Comparison of ENCODE assay signal across 18 mouse cellular contexts in genomic region chr1:58080446-58080845, GRCm38 (mm10). TPM values are rescaled to one million over a fixed set of nuclear protein-coding genes. Genes with fewer than 3 reads are reported as not detected.
A peak's percentile ranks its signal among the peaks of the same experiment; 100 is the strongest.
DNase-seq lines count a peak whose midpoint lies in the region; ATAC-seq and TF ChIP-seq lines count a peak whose summit lies in the region.
"Had no signal": no experiment of that assay in that cellular context is flagged by ENCODE, and none has a peak within 500 bp of the region (broad histone marks: within the 10 kb centered on the region; RNA-seq: fewer than 3 reads in every experiment).

No protein-coding gene starts in this region.

- no peak overlapping the region for H3K4me2 ChIP-seq in heart, embryonic 11.5 days
- no peak overlapping the region for H3K4me2 ChIP-seq in liver, embryonic 11.5 days

- no peak overlapping the region for H3K27ac ChIP-seq in heart, embryonic 11.5 days (ENCODE audit: low read depth, low read length)
- no peak overlapping the region for H3K27ac ChIP-seq in liver, adult 2 months (replicated peaks; ENCODE audit: insufficient read depth, low read depth, low read length)
- H3K27ac ChIP-seq in liver, embryonic 11.5 days (ENCODE audit: low read depth, low read length) = no peak overlapping the region

- ATAC-seq in heart, embryonic 11.5 days (replicated peaks; ENCODE audit: insufficient number of reproducible peaks, low FRiP score, low TSS enrichment) = no peak
- ATAC-seq in liver, embryonic 11.5 days (replicated peaks; ENCODE audit: low FRiP score) = no peak
- ATAC-seq: activated CD4-positive, CD25-positive, alpha-beta regulatory T cell, adult 4 months; CD4-positive, CD25-positive, alpha-beta regulatory T cell, adult 4 months; Patski had no signal

- H3K9ac ChIP-seq in heart, embryonic 11.5 days (ENCODE audit: low read depth, low read length) = no peak overlapping the region
- H3K9ac ChIP-seq in liver, adult 2 months (ENCODE audit: low read depth, low read length) = no peak overlapping the region
- no peak overlapping the region for H3K9ac ChIP-seq in liver, embryonic 11.5 days (ENCODE audit: low read depth, low read length)

- TF ChIP-seq POLR2A in liver, adult 2 months (IDR thresholded peaks at IDR 0.05; ENCODE audit: extremely low read depth, insufficient read depth, low read length) = no peak

- no peaks in the 10 kb centered on the region for H3K27me3 ChIP-seq in heart, embryonic 11.5 days (ENCODE audit: control insufficient read depth, insufficient read depth, low read length)
- no peaks in the 10 kb centered on the region for H3K27me3 ChIP-seq in liver, adult 2 months (ENCODE audit: control insufficient read depth, insufficient read depth, low read length)
- no peaks in the 10 kb centered on the region for H3K27me3 ChIP-seq in liver, embryonic 11.5 days (replicated peaks; ENCODE audit: control insufficient read depth, insufficient read depth, low read length)
- H3K27me3 ChIP-seq: CH12.LX, Patski had no signal

- no peaks in the 10 kb centered on the region for H3K79me2 ChIP-seq in liver, adult 2 months (ENCODE audit: control insufficient read depth, insufficient read depth, low read length)

- H3K36me3 ChIP-seq in heart, embryonic 11.5 days (ENCODE audit: control insufficient read depth, insufficient read depth, low read length) = no peaks in the 10 kb centered on the region
- peaks cover 55% of the 10 kb centered on the region for H3K36me3 ChIP-seq in liver, adult 2 months (ENCODE audit: control insufficient read depth, insufficient read depth, low read length)
- H3K36me3 ChIP-seq in liver, embryonic 11.5 days (ENCODE audit: control insufficient read depth, insufficient read depth, low read length) = no peaks in the 10 kb centered on the region
- H3K36me3 ChIP-seq: G1E had no signal

- no peak for TF ChIP-seq CTCF in liver, adult 2 months (IDR thresholded peaks at IDR 0.05; ENCODE audit: low read depth, low read length)

- H3K4me1 ChIP-seq in heart, embryonic 11.5 days (ENCODE audit: control insufficient read depth, insufficient read depth, low read length) = no peaks in the 10 kb centered on the region
- peaks cover 15% of the 10 kb centered on the region for H3K4me1 ChIP-seq in liver, adult 2 months (ENCODE audit: control insufficient read depth, insufficient read depth, low read length)
- H3K4me1 ChIP-seq in liver, embryonic 11.5 days (replicated peaks; ENCODE audit: control insufficient read depth, insufficient read depth, low read length) = no peaks in the 10 kb centered on the region

- H3K9me3 ChIP-seq in heart, embryonic 11.5 days (replicated peaks; ENCODE audit: control insufficient read depth, low read length) = no peaks in the 10 kb centered on the region
- H3K9me3 ChIP-seq in liver, embryonic 11.5 days (ENCODE audit: control insufficient read depth, low read length) = no peaks in the 10 kb centered on the region
- H3K9me3 ChIP-seq: G1E had no signal

- H3K4me3 ChIP-seq in heart, embryonic 11.5 days (ENCODE audit: low read depth, low read length) = no peak overlapping the region
- H3K4me3 ChIP-seq in liver, adult 2 months (ENCODE audit: insufficient read depth, low read depth, low read length) = no peak overlapping the region
- H3K4me3 ChIP-seq in liver, embryonic 11.5 days (ENCODE audit: low read depth, low read length) = no peak overlapping the region

- DNase-seq in heart, adult 11 months = peak; percentile 81
- DNase-seq in liver, adult 2 months (ENCODE audit: extremely low read depth, low read depth, low spot score) = peak; percentile 51
- DNase-seq in liver, embryonic 11.5 days (ENCODE audit: low spot score) = no peak
- DNase-seq: adrenal gland, adult 2 months; adrenal gland, adult 8-10 months; adrenal gland, postnatal 10 days; adrenal gland, postnatal 14 days; adrenal gland, postnatal 25 days; B cell, adult 2 months; cerebellum, adult 11 months; cerebellum, adult 11-12 months had no signal

- WGBS in heart, embryonic 11.5 days (ENCODE audit: insufficient replicate concordance) = 80% methylated on average over 4 of the region's 4 CpGs
- WGBS in liver, adult 2 months = 40% methylated on average over 4 of the region's 4 CpGs
- 77% methylated on average over 4 of the region's 4 CpGs for WGBS in liver, embryonic 11.5 days

RNA-seq across cellular contexts. Expression of gene Aox3, which starts 32.5 kb away (rescaled TPM):
- not detected in 2 replicates for polyA plus RNA-seq in heart, embryonic 11.5 days (2014; fragmentation: Nextera tagmentation; extraction: Ambion mirVana)
- 244 and 296 TPM in 2 replicates for total RNA-seq in liver, adult 2 months (2014; rRNA removed)
- polyA plus RNA-seq in liver, adult 2 months (2012; rRNA removed) = 56.6 and 59.0 TPM in 2 replicates
- polyA plus RNA-seq in liver, embryonic 11.5 days (2014; fragmentation: Nextera tagmentation; extraction: Ambion mirVana) = not detected in 2 replicates
- total RNA-seq: MEL had no signal
- polyA plus RNA-seq: activated CD4-positive, CD25-positive, alpha-beta regulatory T cell, adult 4 months; CD4-positive, CD25-positive, alpha-beta regulatory T cell, adult 4 months; G1E had no signal

RNA-seq across cellular contexts. Expression of gene Aox1, which starts 50.7 kb away (rescaled TPM):
- polyA plus RNA-seq in heart, embryonic 11.5 days (2014; fragmentation: Nextera tagmentation; extraction: Ambion mirVana) = 0.34 and 0.39 TPM in 2 replicates
- 37.1 and 53.2 TPM in 2 replicates for total RNA-seq in liver, adult 2 months (2014; rRNA removed)
- 17.8 and 19.5 TPM in 2 replicates for polyA plus RNA-seq in liver, adult 2 months (2012; rRNA removed)
- 0.05 and 0.07 TPM in 2 replicates for polyA plus RNA-seq in liver, embryonic 11.5 days (2014; fragmentation: Nextera tagmentation; extraction: Ambion mirVana)
- polyA plus RNA-seq: activated CD4-positive, CD25-positive, alpha-beta regulatory T cell, adult 4 months; G1E had no signal

Comparison
In these comparisons a context has a peak if more than half of its experiments do, and no peak if none do; other contexts are left out.
1. RNA of gene Aox3, which starts 32.5 kb away (polyA plus RNA-seq): 56.6 to 59.0 TPM in liver, adult 2 months; not detected in heart, embryonic 11.5 days and not detected in liver, embryonic 11.5 days; every median in the first group is over 10 times any median in the second.
2. RNA of gene Aox1, which starts 50.7 kb away (polyA plus RNA-seq): 17.8 to 19.5 TPM in liver, adult 2 months; 0.34 to 0.39 TPM in heart, embryonic 11.5 days and 0.05 to 0.07 TPM in liver, embryonic 11.5 days; every median in the first group is over 10 times any median in the second.